Mouse (Mus musculus): Measurements from ENCODE around the gene B3galt6. TPM values are rescaled to one million over a fixed set of nuclear protein-coding genes. Genes with fewer than 3 reads are reported as not detected.

B3galt6 gene
- polyA plus RNA-seq, 1 experiment = 4.9 TPM

DNA sequence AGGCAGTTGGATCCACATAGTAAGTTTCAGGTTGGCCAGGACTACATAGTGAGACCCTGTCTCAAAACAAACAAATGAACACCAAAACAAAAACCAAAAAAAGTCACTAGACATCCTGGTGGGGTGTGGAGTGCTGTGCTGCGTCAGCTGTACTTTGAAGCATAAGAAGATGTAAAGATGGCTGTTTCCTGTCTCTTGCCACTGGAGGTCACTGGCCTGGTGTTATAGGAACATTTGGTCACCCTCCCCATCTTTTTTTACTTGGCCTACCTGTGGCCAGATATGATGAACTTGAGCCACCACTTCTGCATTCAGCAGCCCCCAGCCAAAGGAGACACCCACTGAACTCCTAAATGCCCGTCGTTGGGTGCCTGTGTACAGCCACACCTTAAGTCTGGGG is 28.9 kb upstream of the B3galt6 start:
- Histone ChIP-seq H3K4me3 (ENCODE audit: extremely low read depth, insufficient read depth, insufficient read length) (no peak overlapping the region), H3K4me1 (ENCODE audit: control insufficient read depth, insufficient read depth, insufficient read length) (peaks cover 11% of the 10 kb centered on the region; the same call in 1 of the 2 replicates), H3K36me3 (ENCODE audit: control insufficient read depth, insufficient read depth, low read length) (no peaks in the 10 kb centered on the region; the same call in 1 of the 2 replicates), H3K27ac (ENCODE audit: insufficient read depth, low read length) (peak overlapping the region; percentile 89), H3K27me3 (ENCODE audit: control insufficient read depth, insufficient read depth, low read length) (no peaks in the 10 kb centered on the region)
- TF ChIP-seq CTCF (IDR thresholded peaks at IDR 0.05; ENCODE audit: extremely low read depth, insufficient read depth, insufficient read length, insufficient replicate concordance) (no peak), POLR2A (IDR thresholded peaks at IDR 0.05; ENCODE audit: low read depth, low read length) (no peak)
- DNase-seq (ENCODE audit: low read depth in 1 of 2, low spot score in 2 of 2) = no peak
- WGBS = 52% methylated on average over 3 of the region's 3 CpGs

DNA sequence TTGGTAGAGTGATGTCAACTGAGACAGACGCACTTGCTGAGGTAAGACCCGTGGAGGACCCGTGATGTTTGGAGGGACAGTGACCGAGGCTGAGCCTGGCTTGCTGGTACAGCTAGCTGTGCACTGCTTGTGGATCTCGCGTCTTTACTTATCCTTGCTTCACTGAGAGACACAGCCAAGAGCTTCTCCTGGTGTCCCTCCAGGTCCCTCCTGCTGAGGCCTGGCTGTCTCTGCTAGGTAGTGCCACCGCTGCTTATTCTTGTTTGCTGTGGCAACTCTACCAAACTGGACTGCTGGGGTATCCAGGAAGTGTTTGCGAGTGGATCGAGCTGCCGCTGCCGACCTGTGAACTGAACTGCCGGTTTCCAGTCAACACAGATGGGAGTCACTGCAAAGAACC is 27.3 kb upstream of the B3galt6 start:
- Histone ChIP-seq H3K27ac (ENCODE audit: insufficient read depth, low read length) (no peak overlapping the region), H3K4me3 (ENCODE audit: extremely low read depth, insufficient read depth, insufficient read length) (no peak overlapping the region), H3K36me3 (ENCODE audit: control insufficient read depth, insufficient read depth, low read length) (peaks cover 1% of the 10 kb centered on the region; the same call in 1 of the 2 replicates), H3K4me1 (ENCODE audit: control insufficient read depth, insufficient read depth, insufficient read length) (peaks cover 3% of the 10 kb centered on the region; the same call in 1 of the 2 replicates), H3K27me3 (ENCODE audit: control insufficient read depth, insufficient read depth, low read length) (no peaks in the 10 kb centered on the region)
- no peak for DNase-seq (ENCODE audit: low read depth in 1 of 2, low spot score in 2 of 2)
- TF ChIP-seq POLR2A (IDR thresholded peaks at IDR 0.05; ENCODE audit: low read depth, low read length) (no peak), CTCF (IDR thresholded peaks at IDR 0.05; ENCODE audit: extremely low read depth, insufficient read depth, insufficient read length, insufficient replicate concordance) (no peak)
- WGBS = 97% methylated on average over 12 of the region's 12 CpGs

DNA sequence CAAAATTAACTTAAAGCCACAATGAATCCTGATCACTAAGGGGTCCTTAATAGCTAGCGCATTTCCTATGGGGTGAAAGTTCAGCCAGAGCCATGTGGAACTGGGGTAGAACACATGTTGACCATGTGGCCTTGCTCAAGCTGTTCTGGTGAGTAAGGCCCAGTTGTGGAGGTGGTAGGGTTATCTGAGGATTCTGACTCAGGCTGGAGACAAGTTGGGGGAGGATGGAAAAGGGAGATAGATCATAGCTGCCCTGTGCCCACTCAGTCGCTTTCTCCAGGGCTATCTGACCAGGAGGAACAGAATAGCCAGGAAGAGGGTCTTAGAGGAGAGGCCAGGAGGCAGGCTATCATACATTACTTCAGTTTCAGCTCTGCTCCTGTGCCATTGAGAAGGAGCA is 22.0 kb upstream of the B3galt6 start:
- 90% methylated on average over 2 of the region's 2 CpGs for WGBS
- H3K36me3 ChIP-seq (ENCODE audit: control insufficient read depth, insufficient read depth, low read length) = peaks cover 16% of the 10 kb centered on the region
- TF ChIP-seq POLR2A (IDR thresholded peaks at IDR 0.05; ENCODE audit: low read depth, low read length) = no peak
- TF ChIP-seq CTCF (IDR thresholded peaks at IDR 0.05; ENCODE audit: extremely low read depth, insufficient read depth, insufficient read length, insufficient replicate concordance) = no peak
- no peaks in the 10 kb centered on the region for H3K27me3 ChIP-seq (ENCODE audit: control insufficient read depth, insufficient read depth, low read length)
- no peak overlapping the region for H3K27ac ChIP-seq (ENCODE audit: insufficient read depth, low read length)
- no peaks in the 10 kb centered on the region for H3K4me1 ChIP-seq (ENCODE audit: control insufficient read depth, insufficient read depth, insufficient read length)
- DNase-seq (ENCODE audit: low read depth in 1 of 2, low spot score in 2 of 2) = no peak
- H3K4me3 ChIP-seq (ENCODE audit: extremely low read depth, insufficient read depth, insufficient read length) = peak overlapping the region; percentile 5; the same call in 1 of the 2 replicates

DNA sequence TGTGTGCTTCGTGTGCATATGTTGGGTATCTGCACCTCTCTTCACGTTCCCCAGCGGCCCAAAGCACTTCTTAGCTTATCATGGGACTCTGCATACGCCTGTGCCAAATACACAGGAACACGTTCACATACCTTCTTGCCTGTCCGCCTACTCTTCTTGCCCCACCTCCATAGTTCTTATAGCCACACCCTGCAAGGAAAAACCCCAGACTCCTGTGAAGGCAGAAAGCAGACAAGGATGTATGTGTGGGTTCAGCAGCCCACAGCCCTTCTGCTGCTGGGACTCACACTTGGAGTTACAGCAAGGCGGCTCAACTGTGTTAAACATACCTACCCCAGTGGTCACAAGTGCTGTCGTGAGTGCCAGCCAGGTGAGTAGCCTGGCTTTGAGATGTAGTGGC is 21.2 kb upstream of the B3galt6 start, which contains the start of gene Tnfrsf4:
Tnfrsf4 (plus strand) TSS at position 207 of the 400 bp plus-strand sequence.
- Histone ChIP-seq H3K27ac (ENCODE audit: insufficient read depth, low read length) (no peak within 1 kb of the TSS; the same call in 1 of the 2 replicates), H3K36me3 (ENCODE audit: control insufficient read depth, insufficient read depth, low read length) (peaks cover 24% of the 10 kb centered on the region), H3K27me3 (ENCODE audit: control insufficient read depth, insufficient read depth, low read length) (no peaks in the 10 kb centered on the region), H3K4me3 (ENCODE audit: extremely low read depth, insufficient read depth, insufficient read length) (peak within 1 kb of the TSS; percentile 5; the same call in 1 of the 2 replicates), H3K4me1 (ENCODE audit: control insufficient read depth, insufficient read depth, insufficient read length) (no peaks in the 10 kb centered on the region)
- no peak for DNase-seq (ENCODE audit: low read depth in 1 of 2, low spot score in 2 of 2)
- TF ChIP-seq CTCF (IDR thresholded peaks at IDR 0.05; ENCODE audit: extremely low read depth, insufficient read depth, insufficient read length, insufficient replicate concordance) = no peak
- TF ChIP-seq POLR2A (IDR thresholded peaks at IDR 0.05; ENCODE audit: low read depth, low read length) = no peak
- WGBS = 79% methylated on average over 8 of the region's 8 CpGs

DNA sequence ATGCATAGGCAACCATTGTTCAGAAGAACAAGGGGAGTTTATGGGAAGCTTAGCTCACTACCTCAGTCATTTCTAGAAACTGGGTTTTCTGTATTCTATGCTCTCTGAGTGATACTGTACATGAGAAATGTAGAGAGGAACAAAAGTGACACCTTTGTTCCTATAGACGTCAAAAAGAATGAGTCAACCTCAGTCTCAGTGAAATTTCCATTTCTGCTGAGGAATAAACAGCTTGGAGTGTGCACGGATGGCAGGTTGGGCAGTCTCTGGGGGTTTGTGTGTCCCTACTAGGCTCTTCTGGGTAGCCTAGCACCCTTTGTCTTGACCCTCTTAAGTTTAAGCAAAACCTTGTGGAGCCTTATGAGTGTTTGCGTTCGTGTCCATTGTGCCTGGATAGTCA is 15.9 kb upstream of the B3galt6 start:
- TF ChIP-seq CTCF (IDR thresholded peaks at IDR 0.05; ENCODE audit: extremely low read depth, insufficient read depth, insufficient read length, insufficient replicate concordance) (no peak), POLR2A (IDR thresholded peaks at IDR 0.05; ENCODE audit: low read depth, low read length) (no peak)
- no peak for DNase-seq (ENCODE audit: low read depth in 1 of 2, low spot score in 2 of 2)
- 96% methylated on average over 4 of the region's 4 CpGs for WGBS

DNA sequence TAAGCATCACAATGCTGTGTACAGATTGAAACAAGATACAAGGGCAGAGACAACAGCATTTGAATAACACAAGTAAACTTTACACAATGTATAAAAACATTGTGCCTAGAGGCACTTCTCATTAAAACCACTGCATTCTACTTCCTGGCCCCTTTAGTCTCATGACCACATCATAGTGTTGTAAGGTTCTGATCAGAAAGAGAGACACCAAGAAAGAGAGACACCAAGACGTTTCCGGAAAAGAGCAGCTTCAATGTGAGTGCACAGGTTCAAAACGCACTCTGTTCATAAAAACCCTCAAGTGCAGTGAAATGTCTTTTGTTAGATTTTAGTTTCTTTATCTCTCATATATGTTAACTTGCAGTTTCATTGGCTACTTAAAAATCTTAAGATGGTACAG is 11.7 kb upstream of the B3galt6 start:
- H3K36me3 ChIP-seq (ENCODE audit: control insufficient read depth, insufficient read depth, low read length) = peaks cover 63% of the 10 kb centered on the region
- no peaks in the 10 kb centered on the region for H3K27me3 ChIP-seq (ENCODE audit: control insufficient read depth, insufficient read depth, low read length)
- H3K4me3 ChIP-seq (ENCODE audit: extremely low read depth, insufficient read depth, insufficient read length) = no peak overlapping the region
- DNase-seq (ENCODE audit: low read depth in 1 of 2, low spot score in 2 of 2) = peak in 1 of 2 experiments; percentile 31
- 84% methylated on average over 3 of the region's 3 CpGs for WGBS
- peak overlapping the region; percentile 38; the same call in 1 of the 2 replicates for H3K27ac ChIP-seq (ENCODE audit: insufficient read depth, low read length)
- no peaks in the 10 kb centered on the region for H3K4me1 ChIP-seq (ENCODE audit: control insufficient read depth, insufficient read depth, insufficient read length)
- TF ChIP-seq CTCF (IDR thresholded peaks at IDR 0.05; ENCODE audit: extremely low read depth, insufficient read depth, insufficient read length, insufficient replicate concordance) (no peak), POLR2A (IDR thresholded peaks at IDR 0.05; ENCODE audit: low read depth, low read length) (no peak)

More for the DNA sequence above, 15.9 kb upstream of the B3galt6 start:
- Histone ChIP-seq H3K4me1 (ENCODE audit: control insufficient read depth, insufficient read depth, insufficient read length) (no peaks in the 10 kb centered on the region), H3K27ac (ENCODE audit: insufficient read depth, low read length) (no peak overlapping the region), H3K4me3 (ENCODE audit: extremely low read depth, insufficient read depth, insufficient read length) (no peak overlapping the region), H3K36me3 (ENCODE audit: control insufficient read depth, insufficient read depth, low read length) (peaks cover 52% of the 10 kb centered on the region), H3K27me3 (ENCODE audit: control insufficient read depth, insufficient read depth, low read length) (no peaks in the 10 kb centered on the region)

DNA sequence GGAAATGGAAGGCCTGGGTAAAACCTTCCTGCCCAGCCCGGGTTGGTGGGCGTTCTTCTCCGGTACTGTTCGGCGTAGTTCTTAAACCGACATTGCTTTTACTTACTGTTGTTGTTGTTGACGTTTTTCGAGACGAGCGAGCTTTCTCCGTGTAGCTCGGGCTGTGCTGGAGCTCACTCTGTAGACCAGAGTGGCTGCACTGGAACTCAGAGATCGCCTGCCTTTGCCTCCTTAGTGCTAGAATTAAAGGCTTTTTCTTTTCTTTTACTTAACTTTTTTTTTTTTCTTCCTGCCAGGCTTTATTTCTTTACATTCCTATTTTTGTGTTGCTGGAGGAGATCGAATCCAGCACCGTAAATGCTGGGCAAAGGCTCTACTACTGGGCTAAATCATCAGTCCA is 1.2 kb upstream of the B3galt6 start:
- no peak for DNase-seq (ENCODE audit: low read depth in 1 of 2, low spot score in 2 of 2)
- H3K27ac ChIP-seq (ENCODE audit: insufficient read depth, low read length) = peak overlapping the region; percentile 98
- TF ChIP-seq CTCF (IDR thresholded peaks at IDR 0.05; ENCODE audit: extremely low read depth, insufficient read depth, insufficient read length, insufficient replicate concordance) (no peak), POLR2A (IDR thresholded peaks at IDR 0.05; ENCODE audit: low read depth, low read length) (no peak)
- peaks cover 15% of the 10 kb centered on the region for H3K4me1 ChIP-seq (ENCODE audit: control insufficient read depth, insufficient read depth, insufficient read length)
- H3K27me3 ChIP-seq (ENCODE audit: control insufficient read depth, insufficient read depth, low read length) = no peaks in the 10 kb centered on the region
- H3K4me3 ChIP-seq (ENCODE audit: extremely low read depth, insufficient read depth, insufficient read length) = peak overlapping the region; percentile 95
- H3K36me3 ChIP-seq (ENCODE audit: control insufficient read depth, insufficient read depth, low read length) = peaks cover 11% of the 10 kb centered on the region
- WGBS = 3% methylated on average over 15 of the region's 15 CpGs
